Mouse (Mus musculus) lung, adult 2 months (tissue): ENCODE results near the gene Tjp2.

Source experiments
- CTCF ChIP-seq: fragments of 200-500 bp; IDR thresholded peaks from 2 replicates; pipeline ENCODE4 v1.5.1; 2011; ENCODE audit warnings: mild to moderate bottlenecking, low read length, control low read depth; ENCODE audit not compliant: insufficient read depth
- POLR2A ChIP-seq: fragments of 200-500 bp; IDR thresholded peaks from 2 replicates; pipeline ENCODE4 v1.6.1; 2011; ENCODE audit warnings: low read depth, mild to moderate bottlenecking, control low read depth, low read length, borderline replicate concordance; ENCODE audit errors: extremely low read depth

DNA sequence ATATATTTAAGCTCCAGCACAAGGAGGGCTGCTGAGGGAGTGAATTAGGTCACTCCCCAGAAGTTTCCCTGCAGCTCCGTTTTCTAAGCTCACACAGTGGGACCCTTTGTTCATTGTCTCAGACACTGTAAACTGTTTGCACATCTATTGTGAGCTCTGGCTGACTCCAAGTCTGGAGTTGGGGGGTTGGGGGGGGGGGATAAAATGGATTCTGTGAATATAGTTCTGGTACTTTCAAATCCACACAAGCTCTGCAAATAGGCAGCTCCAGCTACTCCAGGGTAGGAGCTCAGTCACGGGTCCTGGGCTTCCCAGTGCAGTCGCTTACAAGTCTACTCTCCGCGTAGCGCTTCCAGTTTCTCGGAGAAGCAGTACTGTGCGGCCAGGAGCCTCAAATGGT, 64.4 kb downstream of the Tjp2 start:
- no peak for TF ChIP-seq CTCF
- no peak for TF ChIP-seq POLR2A
